Mouse (Mus musculus): Measurements from ENCODE around the gene Tnp2.

The Tnp2 gene

DNA sequence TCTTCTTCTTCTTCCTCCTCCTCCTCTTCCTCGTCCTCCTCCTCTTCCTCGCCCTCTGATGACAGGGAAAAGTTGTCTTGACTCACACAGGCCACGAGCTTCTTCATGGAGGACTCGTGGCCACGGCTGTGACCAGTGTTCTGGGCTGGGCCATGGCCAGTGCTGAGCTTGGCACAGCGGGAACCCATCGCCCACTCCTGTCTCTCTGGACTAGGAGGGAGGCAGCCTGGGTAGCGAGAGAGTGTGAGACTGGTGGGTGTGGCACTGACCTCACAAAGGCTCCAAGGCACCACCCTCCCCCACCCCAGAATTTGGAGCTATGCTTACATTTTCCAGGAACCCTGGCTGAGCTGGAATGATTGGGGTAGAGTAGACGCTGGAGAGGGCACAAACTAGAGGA is 2.2 kb upstream of the Tnp2 start, which contains the start of gene Prm3:
Gene Prm3, minus strand, starts transcription at position 213 of the 400 bp plus-strand sequence.
- CTCF ChIA-PET = interaction anchor here (0.5 kb wide), 1 partner anchor 340 kb away, joined by 4 read pairs; no protein-coding TSS in a partner anchor

DNA sequence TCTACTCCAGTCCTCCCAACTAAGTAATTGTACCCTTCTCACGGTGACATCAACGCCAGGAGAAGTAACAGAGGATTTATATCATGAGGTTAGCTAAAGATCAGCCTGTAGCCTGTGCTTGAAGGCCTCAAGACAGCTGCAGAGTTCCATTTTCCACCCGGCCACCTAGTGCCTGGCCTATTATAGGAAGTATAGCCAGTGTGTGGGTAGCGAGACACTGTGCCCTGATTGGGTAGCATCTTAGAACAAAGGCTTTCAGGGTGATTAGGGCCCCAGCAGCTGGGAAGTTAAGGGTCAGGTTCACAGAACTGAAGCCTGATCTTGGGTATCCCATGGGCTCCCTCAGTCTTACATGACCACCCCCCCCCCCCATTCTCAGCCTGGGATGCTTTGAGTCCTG is 406 bp upstream of the Tnp2 start:
- CTCF ChIA-PET = interaction anchor here (0.5 kb wide), 1 partner anchor 55 kb away, joined by 4 read pairs; no protein-coding TSS in a partner anchor

DNA sequence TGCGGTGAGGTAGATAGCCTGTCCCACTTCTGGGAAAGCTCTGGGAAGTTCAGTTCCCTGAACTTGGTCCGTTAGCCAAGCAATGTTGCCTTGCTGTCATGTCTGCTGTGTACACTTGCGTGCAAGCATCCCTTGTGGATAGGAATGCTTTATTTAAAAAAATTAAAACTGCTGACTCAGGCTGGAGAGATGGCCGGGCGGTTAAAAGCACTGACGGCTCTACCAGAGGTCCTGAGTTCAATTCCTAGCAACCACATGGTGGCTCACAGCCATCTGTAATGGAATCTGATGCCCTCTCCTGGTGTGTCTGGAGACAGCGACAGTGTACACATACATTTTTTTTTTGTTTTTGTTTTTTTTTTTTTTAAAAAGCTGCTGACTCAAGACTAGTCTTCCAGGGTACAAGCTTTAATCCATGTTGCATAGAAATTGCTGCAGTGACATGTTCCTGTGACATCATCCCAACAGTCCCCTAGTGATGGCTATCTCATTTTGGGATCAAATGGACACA is 857 bp downstream of the Tnp2 start:
- CTCF ChIA-PET = interaction anchor here (0.6 to 1.0 kb wide), 3 partner anchors 48 to 107 kb away, joined by 4 to 7 read pairs (median 5); no protein-coding TSS in a partner anchor

DNA sequence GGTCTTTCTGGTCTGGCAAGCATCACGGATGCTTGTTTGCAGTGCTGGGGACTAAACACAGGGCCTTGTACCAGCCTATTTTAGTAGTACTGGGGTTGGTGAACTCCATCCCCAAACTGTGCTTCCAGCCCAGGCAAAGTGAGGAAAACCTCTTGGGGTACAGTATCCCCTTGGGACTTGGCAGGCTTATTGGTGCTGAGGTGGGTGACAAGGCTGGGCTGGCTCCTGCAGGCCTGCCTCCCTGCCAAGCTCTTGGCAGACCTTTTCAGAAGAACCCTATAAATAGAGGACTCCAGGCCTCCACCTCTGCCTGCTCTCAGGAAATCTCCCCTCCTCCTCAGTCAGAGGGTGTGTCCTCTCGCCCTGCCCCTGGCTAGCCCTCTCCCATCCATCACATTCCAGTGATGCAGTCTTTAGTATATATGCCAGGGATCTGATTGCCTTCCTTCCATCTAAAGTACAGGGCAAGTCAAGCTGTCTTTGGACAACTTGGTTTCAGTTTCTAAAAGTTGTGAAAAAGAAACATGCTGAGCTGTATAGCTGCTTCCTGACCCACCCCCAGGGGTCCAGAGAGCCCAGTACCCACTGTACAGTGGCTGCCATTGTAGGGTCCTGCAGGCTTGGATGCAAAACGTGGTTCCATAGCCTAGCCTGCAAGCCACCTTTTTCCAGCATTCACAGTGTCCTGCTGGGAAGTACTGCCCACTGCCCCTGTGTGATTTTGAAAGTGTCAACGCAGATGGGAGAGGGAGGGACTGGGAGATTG is 1.5 kb downstream of the Tnp2 start:
- CTCF ChIA-PET = no interaction called here

DNA sequence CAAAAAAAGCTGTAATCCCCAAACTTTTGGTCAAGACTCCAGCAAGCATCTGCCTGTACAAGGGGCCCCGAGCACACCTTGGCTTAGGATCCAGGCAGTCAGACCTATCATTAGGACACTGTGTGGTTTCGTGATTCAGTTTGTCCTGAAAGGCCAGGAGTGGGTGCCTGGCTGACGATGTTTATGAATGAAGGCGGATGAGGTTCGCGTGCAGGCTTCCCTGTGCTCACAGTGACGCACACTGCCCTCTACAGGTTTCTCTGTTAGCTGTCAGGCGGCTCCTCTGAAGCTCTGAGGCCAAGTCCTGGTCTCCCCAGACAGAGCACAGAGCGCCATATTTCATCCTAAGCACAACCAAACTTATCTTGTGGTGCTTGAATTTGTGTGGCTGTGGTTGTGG is 2.2 kb downstream of the Tnp2 start:
- CTCF ChIA-PET = no interaction called here

DNA sequence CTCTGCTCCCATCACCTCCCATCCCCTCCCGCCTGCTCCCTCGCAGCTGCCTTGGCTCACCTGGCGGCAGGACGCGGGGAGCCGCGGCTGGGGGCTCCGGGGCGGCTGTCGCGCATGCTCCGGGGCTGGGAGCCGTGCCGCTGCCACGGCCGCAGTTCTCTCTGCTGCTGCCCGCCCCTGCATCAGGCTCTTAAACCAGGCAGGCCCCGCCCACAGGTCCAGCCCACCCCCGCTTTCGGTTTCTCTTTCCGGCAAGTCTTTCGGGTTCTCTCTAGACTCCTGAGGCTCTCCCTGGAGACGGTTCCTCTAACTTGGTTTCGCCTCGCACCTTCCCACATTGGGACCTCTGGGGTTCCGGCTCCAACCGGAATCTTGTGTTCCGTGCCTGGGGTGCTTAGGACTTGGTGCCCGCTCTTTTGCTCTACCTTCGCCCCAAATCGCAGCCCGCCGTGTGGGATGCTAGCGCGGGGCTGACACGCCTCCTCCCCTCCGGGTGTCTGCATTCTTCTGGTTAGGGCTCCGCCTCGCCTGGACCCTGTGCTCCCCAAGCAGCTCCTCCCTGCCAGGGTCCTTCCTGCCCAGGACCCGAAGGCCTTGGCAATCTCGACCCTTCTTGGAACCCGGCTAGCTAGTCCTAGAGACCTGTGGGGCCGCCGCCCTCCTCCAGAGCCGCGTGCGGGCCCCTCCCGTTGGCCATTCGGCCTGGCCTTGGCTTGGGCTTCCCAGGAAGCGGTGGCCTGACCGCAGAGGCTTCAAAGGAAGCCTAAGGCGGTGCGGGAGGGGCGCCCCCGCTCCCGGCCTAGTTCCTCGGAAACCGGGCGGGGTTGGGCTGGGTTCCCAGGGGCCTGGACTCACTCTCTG is 2.9 kb downstream of the Tnp2 start, which contains the start of gene Socs1:
Gene Socs1, minus strand, starts transcription at position 166 of the 861 bp plus-strand sequence.
- CTCF ChIA-PET = interaction anchor here (0.6 to 0.9 kb wide), 2 partner anchors 12 to 15 kb away, joined by 3 to 4 read pairs; no protein-coding TSS in a partner anchor

DNA sequence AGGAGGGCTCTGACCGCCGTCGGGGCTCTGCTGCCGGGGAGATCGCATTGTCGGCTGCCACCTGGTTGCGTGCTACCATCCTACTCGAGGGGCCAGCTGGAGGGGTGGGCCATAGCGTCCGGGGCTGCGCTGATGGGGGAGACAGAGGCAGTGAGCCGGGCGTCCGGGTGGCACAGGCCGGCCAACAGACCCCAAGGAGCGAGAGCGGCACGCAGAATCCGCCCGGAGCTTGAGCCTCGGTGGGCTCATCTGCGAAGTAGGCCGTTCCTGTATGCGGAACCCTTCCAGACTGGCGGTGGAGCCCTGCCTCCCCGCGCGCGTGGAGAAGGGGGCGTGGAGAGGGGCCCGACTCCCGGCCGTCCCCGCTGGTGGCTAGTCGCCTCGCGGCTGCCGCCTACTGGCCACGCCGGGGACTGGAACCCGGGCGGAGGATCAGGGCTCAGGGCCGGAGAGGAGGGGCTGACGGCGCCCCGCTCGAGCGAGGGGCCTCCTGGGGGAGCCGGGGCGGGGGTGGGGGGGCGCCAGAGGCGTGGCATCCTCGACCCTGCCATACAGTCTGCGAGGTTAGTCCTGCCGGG is 3.6 kb downstream of the Tnp2 start:
- CTCF ChIA-PET = interaction anchor here (0.6 to 0.9 kb wide), 4 partner anchors 11 to 58 kb away, joined by 3 to 4 read pairs (median 4); no protein-coding TSS in a partner anchor

DNA sequence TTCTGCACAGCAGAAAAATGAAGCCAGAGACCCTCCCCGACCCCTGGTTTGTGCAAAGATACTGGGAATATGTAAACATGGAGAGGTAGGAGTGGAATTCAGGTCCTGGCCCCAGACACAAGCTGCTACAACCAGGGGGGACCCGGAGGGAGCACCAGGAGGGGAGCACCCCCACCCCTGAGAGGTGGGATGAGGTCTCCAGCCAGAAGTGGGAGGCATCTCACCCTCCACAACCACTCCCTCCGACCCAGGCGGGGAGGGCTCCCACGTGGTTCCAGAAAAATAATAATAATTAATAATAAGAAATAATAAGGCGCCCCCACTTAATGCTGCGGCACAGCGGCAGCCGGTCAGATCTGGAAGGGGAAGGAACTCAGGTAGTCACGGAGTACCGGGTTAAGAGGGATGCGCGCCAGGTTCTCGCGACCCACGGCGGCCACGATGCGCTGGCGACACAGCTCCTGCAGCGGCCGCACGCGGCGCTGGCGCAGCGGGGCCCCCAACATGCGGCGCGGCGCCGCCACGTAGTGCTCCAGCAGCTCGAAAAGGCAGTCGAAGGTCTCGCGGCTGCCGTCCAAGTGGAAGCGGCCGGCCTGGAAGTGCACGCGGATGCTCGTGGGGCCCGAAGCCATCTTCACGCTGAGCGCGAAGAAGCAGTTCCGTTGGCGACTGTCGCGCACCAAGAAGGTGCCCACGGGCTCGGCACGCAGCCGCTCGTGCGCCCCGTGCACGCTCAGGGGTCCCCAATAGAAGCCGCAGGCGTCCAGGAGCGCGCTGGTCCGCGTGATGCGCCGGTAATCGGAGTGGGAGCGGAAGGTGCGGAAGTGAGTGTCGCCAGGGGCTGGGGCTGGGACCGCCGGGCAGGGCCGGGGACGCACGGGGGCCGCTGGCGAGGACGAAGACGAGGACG is 4.3 kb downstream of the Tnp2 start:
- CTCF ChIA-PET = interaction anchor here (0.6 to 0.9 kb wide), 3 partner anchors 13 to 59 kb away, joined by 3 to 4 read pairs (median 4); no protein-coding TSS in a partner anchor

DNA sequence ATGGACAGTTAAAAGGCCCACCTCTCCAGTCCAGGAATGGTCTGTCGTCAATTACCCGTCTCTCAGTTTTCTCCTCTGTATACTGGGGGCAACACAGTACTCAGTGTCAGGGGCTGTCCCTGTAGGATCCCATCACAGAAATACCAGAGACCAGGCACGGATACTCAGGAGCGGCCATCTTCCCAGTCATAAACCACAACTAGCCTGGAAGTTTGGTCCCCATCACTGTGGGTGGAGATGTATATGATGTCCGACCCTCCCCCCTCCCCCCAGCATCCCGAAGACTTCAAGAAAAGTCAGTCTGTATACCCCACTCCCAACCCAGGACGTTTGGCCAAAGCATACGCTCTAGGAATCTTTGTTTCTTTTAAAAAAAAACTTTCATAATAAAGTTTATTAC is 5.0 kb downstream of the Tnp2 start:
- CTCF ChIA-PET = no interaction called here

DNA sequence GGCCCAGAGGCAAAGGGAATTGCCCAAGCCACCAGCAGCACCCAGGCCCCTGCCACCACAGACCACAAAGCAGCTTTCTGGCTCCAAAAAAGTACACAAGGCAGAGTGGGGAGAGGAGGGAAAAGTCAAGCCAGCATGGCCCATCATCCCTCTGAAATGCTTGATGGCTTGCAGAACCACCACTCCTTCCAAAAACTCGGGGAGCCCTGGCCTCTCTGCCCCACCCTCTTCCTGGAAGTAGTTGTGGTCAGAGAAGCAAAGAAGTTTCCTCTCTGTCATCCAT is 5.4 kb downstream of the Tnp2 start:
- CTCF ChIA-PET = no interaction called here

DNA sequence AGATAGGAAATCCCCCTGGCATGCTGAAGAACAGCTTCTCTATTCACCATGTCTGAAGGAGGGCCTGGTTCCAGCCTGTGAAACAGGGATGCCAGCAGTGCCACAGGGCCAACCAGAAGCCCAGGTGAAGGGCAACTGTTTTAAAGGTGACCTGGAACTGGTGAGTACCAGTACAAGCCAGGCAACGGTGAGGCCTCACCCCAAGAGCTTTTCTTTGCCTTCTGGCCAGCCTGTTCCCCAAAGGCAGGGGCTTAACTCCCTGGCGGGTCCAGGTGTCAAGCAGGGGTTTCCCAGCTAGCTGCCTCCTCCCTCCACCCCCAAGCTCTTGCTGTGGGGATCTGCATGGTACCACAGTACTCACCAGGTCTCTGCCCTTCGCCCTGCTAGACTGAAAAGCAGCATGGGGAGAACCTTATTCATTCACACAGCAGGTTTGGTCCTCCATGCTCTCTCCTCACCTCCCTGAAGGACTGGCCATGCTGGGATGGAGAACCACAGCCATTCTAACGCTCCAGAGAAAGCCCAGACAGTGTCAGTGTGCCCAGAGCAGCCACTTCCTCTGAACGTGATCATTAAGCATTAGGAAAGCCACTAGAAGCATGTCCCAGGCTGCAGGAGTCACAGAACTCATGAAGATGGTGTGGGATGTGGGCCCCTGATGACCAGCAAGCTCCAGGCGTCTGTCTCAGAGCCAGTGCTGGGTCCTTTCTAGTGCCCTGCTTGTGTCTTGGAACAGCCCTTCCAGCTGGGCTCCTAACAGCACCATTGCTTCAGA is 5.9 kb downstream of the Tnp2 start:
- CTCF ChIA-PET = no interaction called here

DNA sequence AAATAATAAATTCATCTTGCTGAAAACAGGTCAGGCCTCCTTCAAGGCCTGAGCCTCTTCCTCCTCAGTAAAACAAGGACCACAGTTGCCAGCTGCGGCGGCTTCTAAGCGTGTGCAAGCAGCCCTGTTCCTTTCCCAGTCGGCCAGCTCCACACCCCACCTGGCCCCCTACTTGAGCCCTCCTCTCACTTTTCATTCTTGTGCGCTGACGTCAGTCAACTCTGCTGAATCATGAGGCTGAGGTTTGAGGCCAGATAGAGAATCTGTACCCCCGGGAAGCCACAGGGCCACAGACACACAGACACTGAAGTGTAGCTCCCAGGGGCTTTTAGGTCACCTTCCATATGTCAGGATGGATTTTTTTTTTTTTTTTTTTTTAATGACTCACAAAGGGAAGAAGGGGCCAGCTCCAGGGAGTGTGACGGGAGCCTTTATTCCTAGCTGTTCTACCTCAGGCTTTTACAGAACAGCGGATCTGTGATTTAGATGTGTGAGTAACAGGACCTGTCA is 6.5 kb downstream of the Tnp2 start:
- CTCF ChIA-PET = no interaction called here

DNA sequence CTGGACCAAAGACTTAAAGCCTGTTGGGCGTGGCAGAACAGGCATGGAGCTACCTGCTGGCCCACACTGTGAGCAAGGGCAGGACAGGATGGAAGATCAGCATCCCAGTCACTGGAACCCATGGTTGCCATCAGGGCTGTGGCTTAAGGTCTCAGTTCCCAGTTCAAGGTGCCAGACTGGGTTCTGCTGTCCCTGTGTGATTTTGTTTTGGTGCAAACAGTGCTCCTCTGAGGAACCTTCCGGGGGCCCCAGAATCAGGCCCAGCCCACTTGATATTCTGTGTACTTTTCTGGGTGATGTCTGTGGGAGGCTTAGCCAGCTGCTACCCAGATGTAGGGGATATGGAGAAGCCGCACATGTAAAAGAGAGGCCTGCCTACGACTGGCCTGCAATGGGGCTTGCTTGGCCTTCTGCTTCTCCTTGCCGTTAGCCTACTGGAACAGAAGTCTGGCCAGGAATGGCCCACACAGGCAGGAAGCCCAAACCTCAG is 7.8 kb downstream of the Tnp2 start:
- CTCF ChIA-PET = no interaction called here

DNA sequence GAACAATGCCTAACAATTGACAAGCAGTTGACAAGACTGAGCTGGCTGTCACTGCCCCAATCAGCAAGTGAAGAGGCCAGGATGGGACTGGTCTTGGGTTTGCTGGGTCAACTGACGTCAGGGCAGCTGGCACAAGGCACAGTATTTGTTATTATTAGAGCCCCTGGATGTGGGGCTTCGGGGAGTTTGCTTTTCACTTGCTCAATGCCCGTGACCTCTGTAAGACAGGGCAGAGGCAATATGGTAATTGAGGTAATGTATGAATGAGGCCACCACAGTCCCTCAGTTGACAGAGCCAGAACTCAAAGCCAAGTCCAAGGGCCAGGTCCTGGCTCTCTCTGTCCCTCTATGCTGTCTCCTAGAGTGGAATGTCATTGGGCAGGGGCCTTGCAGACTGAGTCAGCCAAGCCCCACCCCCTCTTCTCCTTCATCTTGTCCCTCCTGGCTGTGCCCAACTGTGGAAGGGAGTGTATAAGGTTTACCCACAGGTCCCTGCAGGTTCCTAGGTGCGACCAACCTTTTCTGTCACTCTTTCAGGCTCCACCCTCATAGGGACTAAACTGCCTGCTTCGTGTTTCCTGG is 10.8 kb downstream of the Tnp2 start:
- CTCF ChIA-PET = no interaction called here

DNA sequence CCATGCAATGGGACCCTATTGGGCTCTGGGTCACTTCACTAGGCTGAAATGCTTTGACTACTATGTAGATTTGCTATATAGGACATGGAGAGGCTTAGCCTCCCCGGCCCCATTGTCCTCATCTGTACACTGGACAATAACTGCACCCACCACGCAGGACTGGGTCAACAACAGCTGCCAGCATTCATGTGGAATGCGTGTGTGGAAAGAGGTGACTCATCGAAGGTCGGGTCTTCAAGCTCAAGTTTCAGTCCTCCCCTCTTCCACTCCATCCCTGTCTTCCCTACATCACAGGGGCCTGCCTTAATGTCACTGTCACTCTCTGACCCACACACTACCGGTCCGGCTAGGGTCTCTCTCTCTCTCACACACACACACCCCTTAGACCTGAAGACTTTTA is 12.1 kb downstream of the Tnp2 start:
- CTCF ChIA-PET = interaction anchor here (0.7 kb wide), 1 partner anchor 65 kb away, joined by 3 read pairs; no protein-coding TSS in a partner anchor

DNA sequence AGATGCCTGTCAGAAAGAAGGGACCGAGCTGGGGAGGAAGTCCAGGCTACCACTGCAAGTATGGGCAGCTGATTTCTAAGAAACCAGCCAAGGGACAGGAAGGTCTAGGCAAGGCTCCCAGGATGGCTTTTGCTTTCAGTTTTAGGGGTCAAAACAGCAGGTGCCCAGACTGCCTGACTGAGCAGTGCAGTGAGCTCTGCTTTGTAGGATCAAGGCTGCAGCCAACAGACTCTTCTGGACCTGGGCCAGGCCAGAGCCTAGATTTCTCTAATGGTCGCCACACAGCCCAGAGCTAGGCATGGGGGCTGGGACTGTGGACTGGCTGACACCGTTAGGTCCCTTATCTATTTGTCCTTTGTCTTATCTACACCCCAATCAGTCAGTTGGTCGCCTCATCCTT is 13.7 kb downstream of the Tnp2 start:
- CTCF ChIA-PET = no interaction called here

DNA sequence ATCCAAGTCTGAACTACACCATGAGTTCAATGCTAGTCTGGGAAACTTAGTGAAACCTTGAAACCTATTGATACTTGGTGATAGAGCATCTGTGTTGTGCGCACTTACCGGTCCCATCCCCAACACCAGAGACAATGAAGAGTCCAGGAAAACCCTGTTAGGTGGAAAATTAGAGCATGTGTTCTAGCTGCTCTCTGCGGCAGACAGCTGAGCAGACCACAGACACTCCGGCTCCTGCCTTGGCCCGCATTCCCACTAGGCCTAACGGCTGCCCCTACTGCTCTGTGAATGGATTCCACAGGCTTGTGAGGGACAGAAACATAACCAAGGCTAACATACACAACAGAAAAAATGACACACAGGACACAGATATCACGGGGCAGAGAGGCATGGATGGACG is 14.9 kb downstream of the Tnp2 start:
- CTCF ChIA-PET = interaction anchor here (1.1 kb wide), 1 partner anchor 12 kb away, joined by 3 read pairs; the partner anchor contains the start of gene Socs1

DNA sequence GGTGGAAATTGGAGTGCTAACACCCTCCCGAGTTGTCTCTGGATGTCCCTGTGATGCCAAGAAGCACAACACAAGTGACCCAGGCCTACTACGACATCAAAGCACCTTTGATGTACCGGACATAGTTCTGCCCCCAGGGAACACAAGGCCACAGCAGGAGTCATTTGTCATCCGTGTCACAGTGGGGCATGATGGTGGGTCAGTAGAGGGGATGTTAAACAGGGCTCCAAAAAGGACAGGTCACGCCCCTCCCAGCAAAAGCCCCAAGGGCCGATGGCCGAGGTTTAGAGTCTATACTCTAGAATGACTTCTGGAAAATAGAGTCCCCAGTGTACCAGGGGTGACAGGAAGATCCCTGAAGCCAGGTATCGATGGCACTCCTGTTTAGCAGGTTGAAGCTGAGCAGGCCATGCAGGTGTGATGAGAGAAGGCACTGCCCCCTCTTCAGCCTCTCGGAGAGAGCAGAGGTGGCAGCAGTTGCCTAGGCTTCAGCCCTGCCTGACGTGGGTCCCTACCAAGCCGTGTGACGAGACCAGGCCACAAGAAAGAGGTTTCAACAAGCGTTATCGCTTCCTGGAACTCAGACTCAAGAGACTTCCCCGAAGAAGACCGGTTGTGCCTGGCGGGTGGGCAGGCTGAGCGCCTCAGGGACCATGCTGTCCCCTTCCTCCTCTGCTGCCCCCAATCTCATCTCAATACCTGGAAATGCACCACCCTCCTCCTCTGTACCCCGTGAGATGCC is 16.5 kb downstream of the Tnp2 start:
- CTCF ChIA-PET = no interaction called here

Measured in spleen, embryonic (tissue).